Mouse (Mus musculus) embryo, embryonic 11.5 days (tissue): ENCODE data around the gene Myo15.
A peak's percentile ranks its signal among the peaks of the same experiment; 100 is the strongest.
"Not testable (repeated sequence)": the region's sequence is repeated elsewhere in the genome, so short reads cannot be mapped to it uniquely, and the experiment has no call there.

ENCODE experiments used
- DNase-seq: peaks from one replicate; pipeline ENCODE4 v3.0.0-alpha.2; 2012; ENCODE audit warnings: low read depth, low spot score

The Myo15 gene

GRCm38 (mm10) chr11:60507281-60507680 lies 38.1 kb downstream of the Myo15 start:
- no peak for DNase-seq

GRCm38 (mm10) chr11:60508950-60509349 lies 39.8 kb downstream of the Myo15 start:
- DNase-seq, result no peak

- DNase-seq, result no peak
Measured at GRCm38 (mm10) chr11:60509500-60509899, 40.4 kb downstream of the Myo15 start.

GRCm38 (mm10) chr11:60511893-60512292 lies 42.8 kb downstream of the Myo15 start:
- no peak for DNase-seq

GRCm38 (mm10) chr11:60512520-60512919 lies 43.4 kb downstream of the Myo15 start:
- no peak for DNase-seq

- no peak for DNase-seq
Measured at GRCm38 (mm10) chr11:60514941-60515340, 45.8 kb downstream of the Myo15 start.

- DNase-seq, result no peak
Measured at GRCm38 (mm10) chr11:60518305-60518704, 49.2 kb downstream of the Myo15 start.

- DNase-seq, result no peak
Measured at GRCm38 (mm10) chr11:60522027-60522426, 52.9 kb downstream of the Myo15 start.

- DNase-seq, result no peak
Measured at GRCm38 (mm10) chr11:60522661-60523365, 53.7 kb downstream of the Myo15 start.

GRCm38 (mm10) chr11:60526461-60526860 lies 57.3 kb downstream of the Myo15 start:
- DNase-seq, result no peak

- DNase-seq, result no peak
Measured at GRCm38 (mm10) chr11:60535676-60536075, 66.5 kb downstream of the Myo15 start.

GRCm38 (mm10) chr11:60536180-60536858 lies 67.2 kb downstream of the Myo15 start, which contains the start of gene Alkbh5:
TSS of gene Alkbh5 (plus strand) at chr11:60536381.
- no peak for DNase-seq

GRCm38 (mm10) chr11:60536859-60537467 lies 67.8 kb downstream of the Myo15 start:
- DNase-seq, result peak; percentile 87

- DNase-seq, result peak; percentile 94
Measured at GRCm38 (mm10) chr11:60537468-60538347, 68.6 kb downstream of the Myo15 start.

- DNase-seq, result no peak
Measured at GRCm38 (mm10) chr11:60538371-60539281, 69.5 kb downstream of the Myo15 start.

- DNase-seq, result no peak
Measured at GRCm38 (mm10) chr11:60539540-60539939, 70.4 kb downstream of the Myo15 start.

- DNase-seq, result no peak
Measured at GRCm38 (mm10) chr11:60540002-60540610, 71.0 kb downstream of the Myo15 start.

GRCm38 (mm10) chr11:60540761-60541160 lies 71.6 kb downstream of the Myo15 start:
- DNase-seq, result no peak

- DNase-seq, result no peak
Measured at GRCm38 (mm10) chr11:60541831-60542230, 72.7 kb downstream of the Myo15 start.

- not testable (repeated sequence) for DNase-seq
Measured at GRCm38 (mm10) chr11:60543211-60543610, 74.1 kb downstream of the Myo15 start.
